Mouse (Mus musculus) kidney, embryonic 14.5 days (tissue): ENCODE results near the gene Gzmb. TPM values are rescaled to one million over a fixed set of nuclear protein-coding genes. Genes with fewer than 3 reads are reported as not detected.

Source experiments
- ATAC-seq: fragments of 200-750 bp; cut with Nextera tagmentation; 2 replicates; pipeline ENCODE4 v1.8.0; 2017; ENCODE audit warnings: moderate number of reproducible peaks, mild to moderate bottlenecking, moderate TSS enrichment, moderate library complexity; ENCODE audit not compliant: low FRiP score, low TSS enrichment
- H3K27ac ChIP-seq: fragments of 300-500 bp; sonication (generic); 2 replicates; pipeline ENCODE4 v1.5.1; 2014; ENCODE audit warnings: low read depth, mild to moderate bottlenecking, low read length, moderate library complexity, mixed read lengths
- H3K27me3 ChIP-seq: fragments of 300-500 bp; sonication (generic); 2 replicates; pipeline ENCODE4 v1.6.1; 2014; ENCODE audit warnings: mild to moderate bottlenecking, low read length; ENCODE audit not compliant: control insufficient read depth, insufficient read depth
- H3K36me3 ChIP-seq: fragments of 300-500 bp; sonication (generic); 2 replicates; pipeline ENCODE4 v1.6.1; 2014; ENCODE audit warnings: low read length, mixed read lengths; ENCODE audit not compliant: control insufficient read depth, insufficient read depth
- H3K4me1 ChIP-seq: fragments of 300-500 bp; sonication (generic); 2 replicates; pipeline ENCODE4 v1.6.1; 2014; ENCODE audit warnings: low read length, mixed read lengths; ENCODE audit not compliant: control insufficient read depth, insufficient read depth
- H3K4me2 ChIP-seq: fragments of 300-500 bp; sonication (generic); replicated peaks from 2 replicates; pipeline ENCODE4 v1.6.1; 2014; ENCODE audit warnings: low read depth, mild to moderate bottlenecking, low read length
- H3K4me3 ChIP-seq: fragments of 300-500 bp; sonication (generic); 2 replicates; pipeline ENCODE4 v1.5.1; 2014; ENCODE audit warnings: mild to moderate bottlenecking, low read length
- H3K9ac ChIP-seq: fragments of 300-500 bp; sonication (generic); 2 replicates; pipeline ENCODE4 v1.6.1; 2014; ENCODE audit warnings: low read depth, mild to moderate bottlenecking, low read length, moderate library complexity
- H3K9me3 ChIP-seq: fragments of 300-500 bp; sonication (generic); 2 replicates; pipeline ENCODE4 v1.6.1; 2016; ENCODE audit warnings: low read length; ENCODE audit not compliant: control insufficient read depth
- WGBS: fragments of 180-500 bp; shearing (Covaris S2); extraction: QIAGEN DNeasy Blood & Tissue Kit; methylation state at CpG from one replicate; pipeline ENCODE4 v1.1.7; 2014; 5-methylcytosine and 5-hydroxymethylcytosine counted together
- polyA plus RNA-seq: library from polyadenylated mRNA; unstranded; fragments of >200 nt; fragmentation: Nextera tagmentation; extraction: Ambion mirVana; gene quantifications from 2 replicates; pipeline ENCODE4 v1.2.1, GENCODE M21; 2014

Gzmb gene
- polyA plus RNA-seq, 1 experiment from 2014 or later: 0.19 TPM

- no peaks in the 10 kb centered on the region for H3K9me3 ChIP-seq
- H3K4me1 ChIP-seq: no peaks in the 10 kb centered on the region
- ATAC-seq: no peak
- H3K9ac ChIP-seq: no peak within 1 kb of the TSS
- no peaks in the 10 kb centered on the region for H3K36me3 ChIP-seq
- no peak within 1 kb of the TSS for H3K4me3 ChIP-seq
- H3K27me3 ChIP-seq: no peaks in the 10 kb centered on the region
- H3K27ac ChIP-seq: no peak within 1 kb of the TSS
- 68% methylated on average over 2 of the region's 2 CpGs for WGBS
- H3K4me2 ChIP-seq: no peak within 1 kb of the TSS
These were observed 27.5 kb downstream of the Gzmb start, which contains the start of gene Gzmc for GRCm38 (mm10) chr14:56234556-56234955. TSS of gene Gzmc (minus strand) at chr14:56234656.

DNA sequence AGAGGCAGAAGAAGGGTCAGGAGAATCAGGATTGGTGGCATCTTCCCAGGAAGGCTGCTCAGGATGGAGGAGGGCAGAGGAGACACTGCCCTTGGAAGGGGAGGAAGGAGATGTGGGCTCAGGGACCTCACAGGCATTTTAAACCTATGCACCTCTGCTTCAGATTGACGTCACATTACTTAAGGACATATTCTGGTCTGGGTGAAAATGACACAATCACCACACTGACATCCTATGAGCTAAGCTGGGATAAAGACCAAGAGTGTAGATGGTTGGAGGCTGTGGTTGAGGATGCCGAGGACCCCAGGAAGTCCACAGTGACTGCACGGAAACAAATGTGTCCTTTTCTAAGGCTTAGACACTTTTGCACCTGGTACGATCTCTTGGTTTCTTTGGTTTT is 50.7 kb downstream of the Gzmb start, which contains the start of gene Gzmf:
Gzmf (minus strand) TSS at position 101 of the 400 bp plus-strand sequence.
- 94% methylated on average over 4 of the region's 4 CpGs for WGBS
- Histone ChIP-seq H3K9ac (no peak within 1 kb of the TSS), H3K27me3 (no peaks in the 10 kb centered on the region), H3K4me2 (no peak within 1 kb of the TSS), H3K27ac (no peak within 1 kb of the TSS), H3K36me3 (no peaks in the 10 kb centered on the region), H3K4me3 (no peak within 1 kb of the TSS), H3K4me1 (no peaks in the 10 kb centered on the region), H3K9me3 (no peaks in the 10 kb centered on the region)
- ATAC-seq: no peak

Other genes starting within 250 kb of the Gzmb start
- gene Mcpt1, start 244.3 kb downstream of the Gzmb start, polyA plus RNA-seq: not detected in 2 replicates
- not detected in 2 replicates for gene Mcpt9, start 231.8 kb downstream of the Gzmb start, polyA plus RNA-seq
- gene Mcpt2, start 220.2 kb downstream of the Gzmb start, polyA plus RNA-seq: not detected in 2 replicates
- not detected in 2 replicates for gene Mcpt4, start 199.9 kb downstream of the Gzmb start, polyA plus RNA-seq
- 0.40 and 0.53 TPM in 2 replicates for gene Mcpt8, start 177.0 kb downstream of the Gzmb start, polyA plus RNA-seq
- not detected in 2 replicates for gene Ctsg, start 159.7 kb downstream of the Gzmb start, polyA plus RNA-seq
- not detected in 2 replicates for gene Gzme, start 141.6 kb downstream of the Gzmb start, polyA plus RNA-seq
- gene Gzmd, start 129.7 kb downstream of the Gzmb start, polyA plus RNA-seq: not detected in 2 replicates
- gene Gzmg, start 102.7 kb downstream of the Gzmb start, polyA plus RNA-seq: not detected in 2 replicates
- gene Gzmn, start 87.7 kb downstream of the Gzmb start, polyA plus RNA-seq: not detected in 2 replicates
- not detected in 2 replicates for gene Gzmf, start 50.8 kb downstream of the Gzmb start, polyA plus RNA-seq
- not detected in 2 replicates for gene Gzmc, start 27.6 kb downstream of the Gzmb start, polyA plus RNA-seq
- gene Atp12a, start 102.8 kb upstream of the Gzmb start, polyA plus RNA-seq: 0.20 and 0.46 TPM in 2 replicates
- gene Rnf17, start 140.3 kb upstream of the Gzmb start, polyA plus RNA-seq: 1.2 and 1.6 TPM in 2 replicates